ENCODE assay signal across 21 mouse cellular contexts in the genomic region with DNA sequence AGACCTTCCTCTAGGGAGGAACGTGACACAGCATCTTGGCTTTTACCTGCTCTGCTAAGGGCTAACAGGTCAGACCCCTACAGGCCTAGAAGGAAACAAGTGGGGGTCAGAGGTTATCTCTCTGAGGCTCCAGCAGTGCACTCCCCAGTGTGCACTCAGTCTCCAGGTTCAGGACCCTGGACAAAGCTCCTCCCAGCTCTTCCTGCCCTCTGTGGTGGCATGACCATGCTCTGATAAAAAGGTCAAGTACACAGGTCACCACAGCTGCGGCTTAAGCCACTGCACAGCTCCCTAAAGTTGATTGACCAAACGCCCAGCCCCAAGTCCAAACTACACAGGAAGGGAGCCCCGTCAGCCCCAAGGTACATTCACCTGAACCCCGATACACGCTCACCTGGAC. TPM values are rescaled to one million over a fixed set of nuclear protein-coding genes. Genes with fewer than 3 reads are reported as not detected.
DNase-seq lines count a peak whose midpoint lies in the region; ATAC-seq and TF ChIP-seq lines count a peak whose summit lies in the region.
"Had no signal": no experiment of that assay in that cellular context is flagged by ENCODE, and none has a peak within 500 bp of the region (broad histone marks: within the 10 kb centered on the region; RNA-seq: fewer than 3 reads in every experiment).

No protein-coding gene starts in this region.

- WGBS in lung, postnatal 0 days, result 41% methylated on average over 6 of the region's 6 CpGs
- whole genome bisulfite sequencing in liver, embryonic 15.5 days (ENCODE audit: insufficient replicate concordance), result 27% methylated on average over 6 of the region's 6 CpGs
- WGBS in intestine, postnatal 0 days, result 55% methylated on average over 6 of the region's 6 CpGs

- no peak overlapping the region for H3K4me2 ChIP-seq in lung, postnatal 0 days (replicated peaks; ENCODE audit: low read depth, low read length)
- H3K4me2 ChIP-seq in liver, embryonic 15.5 days, result no peak overlapping the region
- no peak overlapping the region for H3K4me2 ChIP-seq in intestine, postnatal 0 days (replicated peaks; ENCODE audit: low read depth)
- H3K4me2 ChIP-seq: heart, embryonic 13.5 days; hindbrain, embryonic 12.5 days; lung, embryonic 15.5 days had no signal

- no peak overlapping the region for H3K4me3 ChIP-seq in lung, postnatal 0 days (ENCODE audit: low read depth, low read length)
- H3K4me3 ChIP-seq in liver, embryonic 15.5 days (replicated peaks), result no peak overlapping the region
- no peak overlapping the region for H3K4me3 ChIP-seq in intestine, postnatal 0 days (ENCODE audit: low read depth, low read length)
- H3K4me3 ChIP-seq: heart, adult 2 months; heart, embryonic 13.5 days; hindbrain, embryonic 12.5 days; lung, embryonic 15.5 days had no signal

- H3K36me3 ChIP-seq in lung, postnatal 0 days (ENCODE audit: insufficient read depth, low read length), result no peaks in the 10 kb centered on the region
- H3K36me3 ChIP-seq in liver, embryonic 15.5 days (replicated peaks), result no peaks in the 10 kb centered on the region
- no peaks in the 10 kb centered on the region for H3K36me3 ChIP-seq in intestine, postnatal 0 days (ENCODE audit: control insufficient read depth, insufficient read depth)
- H3K36me3 ChIP-seq: heart, embryonic 13.5 days; lung, embryonic 15.5 days had no signal

- no peak for DNase-seq in lung, postnatal 0 days (ENCODE audit: low spot score)
- no peak for DNase-seq in lung, postnatal 25 days (ENCODE audit: low spot score)
- peak; percentile 30 for DNase-seq in liver
- no peak for DNase-seq in cerebellum, postnatal 14 days
- DNase-seq in spleen, adult 18-20 months, result no peak
- DNase-seq: adrenal gland, adult 8-10 months; cerebellum, adult 2 months; cerebellum, postnatal 36 days; forebrain, postnatal 0 days; gastrocnemius, postnatal 14 days; heart, adult 2 months; heart, postnatal 14 days; kidney, adult 18-20 months; kidney, postnatal 4 days; thymus, postnatal 14 days had no signal

- no peaks in the 10 kb centered on the region for H3K4me1 ChIP-seq in lung, postnatal 0 days (ENCODE audit: insufficient read depth, low read depth, low read length)
- peaks cover 27% of the 10 kb centered on the region for H3K4me1 ChIP-seq in liver, embryonic 15.5 days (replicated peaks)
- H3K4me1 ChIP-seq in intestine, postnatal 0 days (replicated peaks; ENCODE audit: control insufficient read depth, insufficient read depth, low read length), result no peaks in the 10 kb centered on the region
- H3K4me1 ChIP-seq: lung, embryonic 15.5 days had no signal

- H3K27ac ChIP-seq in lung, postnatal 0 days (ENCODE audit: low read length), result no peak overlapping the region
- no peak overlapping the region for H3K27ac ChIP-seq in liver, embryonic 15.5 days (replicated peaks)
- H3K27ac ChIP-seq in intestine, postnatal 0 days (ENCODE audit: low read depth, low read length), result no peak overlapping the region
- H3K27ac ChIP-seq: heart, adult 2 months; heart, embryonic 13.5 days; hindbrain, embryonic 12.5 days; lung, embryonic 15.5 days; macrophage had no signal

- H3K9me3 ChIP-seq in lung, postnatal 0 days (ENCODE audit: low read length), result no peaks in the 10 kb centered on the region
- no peaks in the 10 kb centered on the region for H3K9me3 ChIP-seq in liver, embryonic 15.5 days (replicated peaks)
- no peaks in the 10 kb centered on the region for H3K9me3 ChIP-seq in intestine, postnatal 0 days (ENCODE audit: control insufficient read depth)
- H3K9me3 ChIP-seq: lung, embryonic 15.5 days had no signal

- ATAC-seq in lung, postnatal 0 days, result peak; percentile 26; the same call in 1 of the 2 replicates
- peak; percentile 61; the same call in 1 of the 2 replicates for ATAC-seq in liver, embryonic 15.5 days (ENCODE audit: insufficient read depth)
- no peak for ATAC-seq in intestine, postnatal 0 days
- ATAC-seq: forebrain, postnatal 0 days had no signal

- H3K27me3 ChIP-seq in lung, postnatal 0 days (replicated peaks; ENCODE audit: insufficient read depth, low read length), result no peaks in the 10 kb centered on the region
- no peaks in the 10 kb centered on the region for H3K27me3 ChIP-seq in liver, embryonic 15.5 days
- H3K27me3 ChIP-seq in intestine, postnatal 0 days (replicated peaks; ENCODE audit: control insufficient read depth, insufficient read depth, low read length), result no peaks in the 10 kb centered on the region
- H3K27me3 ChIP-seq: heart, embryonic 13.5 days; hindbrain, embryonic 12.5 days; lung, embryonic 15.5 days had no signal

- no peak for TF ChIP-seq EP300 in lung, postnatal 0 days (IDR thresholded peaks at IDR 0.05)

- H3K9ac ChIP-seq in lung, postnatal 0 days (replicated peaks; ENCODE audit: low read depth), result no peak overlapping the region
- H3K9ac ChIP-seq in liver, embryonic 15.5 days, result no peak overlapping the region
- no peak overlapping the region for H3K9ac ChIP-seq in intestine, postnatal 0 days (ENCODE audit: low read depth, low read length)
- H3K9ac ChIP-seq: forebrain, postnatal 0 days; heart, embryonic 13.5 days; hindbrain, embryonic 12.5 days; lung, embryonic 15.5 days had no signal

- no peak for TF ChIP-seq CTCF in lung, postnatal 0 days (IDR thresholded peaks at IDR 0.05)
- TF ChIP-seq CTCF in intestine, postnatal 0 days (IDR thresholded peaks at IDR 0.05; ENCODE audit: low read depth), result no peak

RNA-seq across cellular contexts. Expression of gene Cux2, which starts 46.4 kb away (rescaled TPM):
- polyA plus RNA-seq in lung, postnatal 0 days (2015; fragmentation: Nextera tagmentation; extraction: Ambion mirVana), result 0.47 and 0.75 TPM in 2 replicates
- polyA plus RNA-seq in liver, embryonic 15.5 days (2015; fragmentation: Nextera tagmentation; extraction: Ambion mirVana), result 1.8 and 2.2 TPM in 2 replicates
- polyA plus RNA-seq in intestine, postnatal 0 days (2015; fragmentation: Nextera tagmentation; extraction: Ambion mirVana), result 1.5 and 1.9 TPM in 2 replicates
- polyA plus RNA-seq: macrophage had no signal
